Comparison of ENCODE assay signal across 8 mouse cellular contexts in genomic region chr8:103644106-103644505, GRCm38 (mm10).
A peak's percentile ranks its signal among the peaks of the same experiment; 100 is the strongest.
DNase-seq lines count a peak whose midpoint lies in the region; ATAC-seq lines count a peak whose summit lies in the region.

No protein-coding gene starts in this region.

- no peak overlapping the region for H3K4me2 ChIP-seq in intestine, embryonic 16.5 days (ENCODE audit: low read depth, low read length)

- peak; percentile 20 for DNase-seq in gastrocnemius, postnatal 10 days
- no peak for DNase-seq in gastrocnemius, adult 8-10 months (ENCODE audit: low spot score in 2 of 2)
- peak; percentile 15 for DNase-seq in urinary bladder, postnatal 25 days (ENCODE audit: low spot score)
- no peak for DNase-seq in urinary bladder, postnatal 10 days (ENCODE audit: low spot score)
- DNase-seq in left cerebral cortex, adult 9 months (ENCODE audit: low spot score in 2 of 2) = peak; percentile 6 to 67
- DNase-seq in spleen, postnatal 4 days (ENCODE audit: low spot score in 2 of 2) = no peak

- no peaks in the 10 kb centered on the region for H3K9me3 ChIP-seq in intestine, embryonic 16.5 days (ENCODE audit: control insufficient read depth, low read length)

- H3K4me3 ChIP-seq in intestine, embryonic 16.5 days (ENCODE audit: low read length) = no peak overlapping the region

- H3K36me3 ChIP-seq in intestine, embryonic 16.5 days (ENCODE audit: control insufficient read depth, insufficient read depth, low read length) = no peaks in the 10 kb centered on the region

- H3K27ac ChIP-seq in intestine, embryonic 16.5 days (ENCODE audit: low read length) = no peak overlapping the region

- no peak overlapping the region for H3K9ac ChIP-seq in intestine, embryonic 16.5 days (ENCODE audit: low read depth, low read length)

- no peaks in the 10 kb centered on the region for H3K4me1 ChIP-seq in intestine, embryonic 16.5 days (ENCODE audit: control insufficient read depth, insufficient read depth, low read length)

- 62% methylated on average over 6 of the region's 6 CpGs for WGBS in intestine, embryonic 16.5 days

- ATAC-seq in erythroid progenitor cell, adult 5-6 weeks (replicated peaks; ENCODE audit: low FRiP score, poor library complexity, severe bottlenecking) = no peak
- no peak for ATAC-seq in intestine, embryonic 16.5 days

- H3K27me3 ChIP-seq in intestine, embryonic 16.5 days (replicated peaks; ENCODE audit: control insufficient read depth, insufficient read depth, low read length) = no peaks in the 10 kb centered on the region

Comparison
In these comparisons a context has a peak if more than half of its experiments do, and no peak if none do; other contexts are left out.
1. DNase-seq: peak in gastrocnemius, postnatal 10 days (single experiment), urinary bladder, postnatal 25 days (single experiment) and left cerebral cortex, adult 9 months (2 of 2); none in gastrocnemius, adult 8-10 months (0 of 2), urinary bladder, postnatal 10 days (single experiment) and spleen, postnatal 4 days (0 of 2).